Mouse (Mus musculus) natural killer cell, adult 2 months (primary cell): ENCODE measurements around the gene Vps29.
"Not testable (repeated sequence)": the region's sequence is repeated elsewhere in the genome, so short reads cannot be mapped to it uniquely, and the experiment has no call there.

Experiments used
- DNase-seq, 2 experiments: peaks; one replicate each; pipeline ENCODE4 v3.0.0; 2022; ENCODE audit warnings: low spot score in 2 of 2

Gene Vps29

DNA sequence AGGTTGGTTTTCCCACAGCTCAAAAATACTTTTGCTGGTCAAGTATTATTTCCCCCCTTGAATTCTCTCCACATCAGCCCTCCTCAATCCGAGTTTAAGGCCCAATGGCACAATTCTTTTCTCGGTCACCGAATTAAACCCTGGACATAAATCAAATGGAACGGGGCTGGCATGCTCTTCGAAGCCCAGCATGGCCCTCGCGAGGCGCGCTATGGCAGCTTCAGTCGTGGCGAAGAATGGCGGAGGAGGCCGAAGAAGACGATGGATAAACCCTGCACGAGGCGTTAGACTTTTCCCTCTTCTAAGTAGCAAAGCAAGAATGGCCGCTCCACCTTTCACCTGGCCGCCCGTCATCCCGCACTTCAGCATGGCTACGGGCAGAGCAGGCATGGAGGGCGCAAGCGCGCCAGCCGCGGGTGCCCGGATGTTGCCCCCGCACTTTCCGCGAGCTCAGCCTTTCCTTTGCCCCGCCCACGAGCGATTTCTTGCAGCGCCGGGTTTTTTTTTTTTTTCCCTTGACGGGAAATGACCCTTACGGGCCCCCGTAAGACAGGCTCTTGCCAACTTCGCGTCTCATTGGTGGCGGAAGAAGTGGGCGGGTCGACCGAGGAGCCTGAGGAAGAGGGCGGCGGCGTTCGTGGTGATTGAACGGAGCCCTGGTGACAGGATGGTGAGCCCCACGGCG is at the start of gene Vps29, which contains the start of gene Rad9b:
TSS of gene Vps29 (plus strand) at position 563 of the 685 bp plus-strand sequence.
TSS of gene Rad9b (minus strand) at position 427 of the 685 bp plus-strand sequence.
- DNase-seq: peak; percentile 97 to 98

DNA sequence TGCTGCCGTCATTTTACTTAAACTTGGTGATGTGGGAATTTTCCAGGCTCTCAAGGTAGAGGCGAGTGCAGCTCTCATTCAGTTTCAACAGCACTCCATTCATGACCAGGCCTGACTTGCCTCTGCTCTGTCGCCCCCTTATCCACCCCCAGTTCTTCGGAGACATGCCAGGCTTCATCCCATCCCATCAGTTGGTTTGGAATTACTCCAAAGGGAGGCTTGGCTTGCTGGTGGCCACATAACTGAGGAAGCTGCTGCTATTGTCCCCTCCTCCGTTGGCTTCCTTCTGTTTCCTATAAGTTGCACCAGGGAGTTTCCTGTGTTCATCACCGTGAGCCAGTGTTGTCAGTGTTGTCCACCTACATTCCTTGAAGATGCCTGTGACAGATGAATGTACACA is 49.6 kb upstream of the Vps29 start:
- DNase-seq: no peak

DNA sequence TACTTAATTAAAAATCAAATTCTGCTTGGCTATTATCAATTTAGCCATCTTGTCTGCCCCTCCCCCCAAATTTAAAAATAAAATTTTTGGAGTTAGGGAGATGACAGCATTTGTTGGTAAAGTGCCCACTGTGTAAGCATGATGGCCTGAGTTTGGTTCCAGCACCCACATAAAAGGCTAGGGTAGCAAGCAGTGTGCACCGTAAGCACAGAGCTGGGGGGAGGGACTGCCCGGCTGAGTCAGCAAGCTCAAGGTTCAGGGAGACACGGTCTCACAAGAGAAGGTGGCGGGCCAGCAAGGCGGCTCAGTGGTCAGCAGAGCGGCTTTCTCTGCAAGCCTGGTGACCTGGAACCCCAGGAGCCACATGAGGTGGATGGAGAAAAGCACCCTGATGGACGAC is 48.7 kb upstream of the Vps29 start:
- peak; percentile 35 to 49 for DNase-seq

DNA sequence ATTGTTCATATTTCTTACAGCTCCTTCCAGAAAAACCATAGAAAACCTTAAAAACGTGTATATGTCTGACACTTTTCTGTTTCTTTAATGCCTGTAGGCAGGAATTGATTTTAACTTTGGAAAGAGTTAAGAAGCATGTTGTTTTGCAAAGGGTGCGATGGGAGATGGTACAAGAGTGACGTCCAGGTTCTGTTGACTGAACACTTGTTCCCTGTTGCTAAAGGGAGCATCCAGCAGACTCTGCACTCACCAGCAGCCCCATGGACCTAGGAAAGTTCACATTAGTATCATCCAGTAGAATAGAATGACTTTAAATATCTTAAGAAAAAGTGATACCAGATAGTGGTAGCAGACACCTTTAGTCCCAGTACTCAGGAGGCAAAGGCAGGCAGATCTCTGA is 47.6 kb upstream of the Vps29 start:
- no peak for DNase-seq

DNA sequence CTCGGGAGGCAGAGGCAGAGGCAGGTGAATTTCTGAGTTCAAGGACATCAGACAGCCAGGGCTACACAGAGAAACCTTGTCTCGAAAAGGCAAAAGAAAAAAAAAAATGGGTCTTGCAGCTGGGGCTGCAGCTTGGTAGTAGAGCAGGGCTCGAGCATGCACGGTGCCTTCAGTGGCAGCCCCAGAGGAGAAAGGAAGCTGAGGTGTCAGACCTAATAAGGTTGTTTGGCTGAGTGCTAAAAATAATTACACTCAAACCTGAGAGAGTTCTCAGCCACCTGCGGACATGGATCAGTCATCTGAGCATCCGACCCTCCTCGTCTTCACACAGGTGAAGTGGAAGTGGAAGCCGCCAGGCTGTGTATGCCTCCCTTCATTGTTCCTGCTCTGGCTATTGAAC is 43.5 kb upstream of the Vps29 start:
- DNase-seq: peak in 1 of 2 experiments; percentile 17

DNA sequence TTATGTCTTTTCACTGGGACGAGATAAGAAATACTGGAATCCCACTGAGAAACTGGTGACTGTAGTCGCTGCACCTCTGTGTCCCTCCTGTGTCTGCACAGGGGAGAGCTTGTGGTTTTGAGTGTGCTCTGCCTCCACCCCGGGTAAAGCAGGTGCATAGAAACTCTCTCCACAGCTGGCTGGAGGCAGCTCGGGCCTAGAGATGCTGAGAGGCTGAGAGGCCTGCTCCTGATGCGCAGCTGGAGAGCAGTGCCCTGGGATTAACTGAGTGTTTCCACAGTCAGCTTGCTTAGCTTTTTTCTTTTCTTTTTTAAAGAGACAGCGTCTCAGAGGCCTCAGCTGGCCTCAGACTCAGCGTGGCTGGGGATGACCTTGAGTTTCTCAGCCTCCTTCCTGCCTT is 42.5 kb upstream of the Vps29 start:
- no peak for DNase-seq

DNA sequence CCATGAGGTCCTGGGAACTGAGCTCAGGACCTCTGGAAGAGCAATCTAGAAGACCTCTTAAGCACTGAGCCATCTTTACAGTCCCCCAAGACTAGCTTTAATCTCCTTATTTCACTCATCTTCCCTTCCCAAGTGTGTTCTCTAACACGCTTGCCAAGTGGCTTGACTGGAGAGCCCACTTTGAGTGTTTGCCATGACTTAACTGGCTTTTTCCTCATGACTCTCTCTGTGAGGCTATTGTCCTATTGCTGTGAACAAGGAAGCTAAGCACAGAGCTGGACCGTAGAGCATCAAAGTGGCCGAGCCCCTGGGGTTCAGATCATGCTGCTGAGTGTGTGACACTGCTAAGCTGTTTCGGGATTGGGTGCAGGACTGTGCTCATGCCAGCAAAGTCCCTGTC is 41.8 kb upstream of the Vps29 start:
- DNase-seq: no peak

DNA sequence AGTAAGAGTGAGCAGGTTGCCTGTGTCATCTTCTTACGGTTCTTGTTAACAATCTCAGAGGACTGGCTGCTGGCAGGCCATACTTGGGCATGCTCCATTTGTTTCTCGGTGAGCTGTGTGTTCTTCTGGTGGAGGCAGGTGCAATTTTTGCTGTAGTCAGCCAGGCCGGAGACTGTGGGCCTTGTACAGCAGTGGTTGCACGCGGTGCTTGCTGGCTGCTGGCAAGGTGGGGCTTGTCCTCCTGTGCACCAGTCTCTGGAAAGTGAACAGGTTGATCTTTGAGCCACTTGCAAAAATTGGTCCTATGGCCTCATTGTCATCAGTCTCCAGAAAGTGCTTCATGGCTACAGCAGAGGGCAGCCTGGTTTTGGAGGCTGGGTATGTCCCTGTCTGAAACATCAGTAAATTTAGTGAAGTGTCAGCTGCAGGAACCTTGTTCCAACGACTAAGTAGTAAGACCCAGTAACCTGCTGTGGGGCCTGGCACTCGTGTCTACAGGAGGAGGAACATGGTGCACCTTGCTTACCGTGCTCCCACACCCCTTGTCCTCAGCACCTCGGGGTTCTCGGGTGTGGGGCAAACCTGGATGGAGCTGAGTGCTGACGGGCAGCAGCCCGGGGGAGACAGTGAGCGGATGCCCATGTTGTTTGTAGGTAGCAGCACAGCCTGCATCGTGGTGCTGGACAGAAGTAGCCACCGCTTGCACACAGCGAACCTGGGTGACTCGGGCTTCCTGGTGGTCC is 41.1 kb upstream of the Vps29 start:
- DNase-seq: no peak

DNA sequence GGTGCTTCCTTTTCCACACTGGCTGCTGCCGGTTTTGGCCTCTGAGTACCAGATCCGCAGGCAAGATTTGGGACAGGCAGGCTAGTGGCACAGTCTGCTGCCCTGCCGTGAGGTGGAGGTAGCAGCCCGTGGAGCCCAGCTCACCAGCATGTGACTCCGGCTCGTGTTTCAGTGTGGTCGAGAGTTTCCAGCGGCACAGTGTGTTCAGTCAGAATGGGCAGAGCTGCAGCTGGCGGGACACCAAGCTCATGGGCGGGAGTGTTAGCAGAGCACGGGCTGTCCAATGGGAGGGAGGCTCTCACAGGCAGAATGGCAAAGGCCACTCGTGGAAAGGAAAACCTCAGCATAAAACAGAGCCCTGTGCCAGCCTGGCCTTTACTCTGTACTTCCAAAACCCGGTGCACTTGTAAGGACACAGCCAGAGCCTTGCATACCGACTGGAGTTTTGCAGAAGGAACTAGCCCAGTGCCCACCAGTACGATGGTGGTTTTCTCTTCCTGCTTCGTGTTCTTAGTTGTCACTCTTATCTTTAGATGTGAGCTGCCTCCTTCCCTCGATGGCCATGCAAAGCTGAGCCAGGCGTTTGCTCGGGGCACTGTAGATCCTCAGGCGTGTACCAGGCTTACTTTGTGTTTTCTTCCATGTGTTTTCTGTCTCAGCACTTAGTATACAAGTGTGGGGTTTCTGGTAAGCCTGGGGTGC is 39.1 kb upstream of the Vps29 start:
- peak; percentile 83 to 85 for DNase-seq

DNA sequence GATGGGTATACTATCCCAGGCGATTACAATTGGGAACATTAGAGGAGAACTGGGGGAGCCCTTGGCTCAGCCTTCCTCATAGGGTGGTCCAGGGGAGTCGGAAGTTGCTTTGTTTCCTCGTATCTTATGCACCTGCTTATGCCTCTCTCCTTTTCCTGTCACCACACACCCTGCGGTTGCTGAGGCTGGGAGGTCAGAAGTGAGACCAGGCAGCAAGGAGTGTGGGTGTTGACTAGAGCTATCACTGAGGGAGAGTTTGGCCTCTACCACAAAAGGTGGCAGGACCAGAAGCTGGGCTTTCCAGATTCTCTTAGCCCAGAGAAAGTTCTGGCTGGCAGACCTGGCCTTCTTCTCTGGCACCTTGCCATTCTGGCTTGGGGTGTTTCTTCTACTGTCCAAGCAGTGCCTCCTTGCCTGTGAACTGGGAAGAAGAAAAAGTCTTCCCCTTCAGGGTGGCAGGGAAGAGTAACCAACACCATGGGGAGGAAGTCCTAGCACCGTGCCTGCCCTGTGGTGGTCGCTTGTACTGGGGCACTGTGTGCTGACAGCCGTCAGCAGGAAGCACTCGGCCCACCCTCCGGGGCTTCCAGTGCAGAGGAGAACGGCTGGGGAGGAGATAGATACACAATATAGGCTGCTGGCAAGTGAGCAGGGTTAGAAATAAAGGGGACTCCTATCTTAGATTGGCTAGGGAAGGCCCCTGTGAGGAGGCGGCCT is 36.7 kb upstream of the Vps29 start:
- DNase-seq: peak; percentile 28 to 55

DNA sequence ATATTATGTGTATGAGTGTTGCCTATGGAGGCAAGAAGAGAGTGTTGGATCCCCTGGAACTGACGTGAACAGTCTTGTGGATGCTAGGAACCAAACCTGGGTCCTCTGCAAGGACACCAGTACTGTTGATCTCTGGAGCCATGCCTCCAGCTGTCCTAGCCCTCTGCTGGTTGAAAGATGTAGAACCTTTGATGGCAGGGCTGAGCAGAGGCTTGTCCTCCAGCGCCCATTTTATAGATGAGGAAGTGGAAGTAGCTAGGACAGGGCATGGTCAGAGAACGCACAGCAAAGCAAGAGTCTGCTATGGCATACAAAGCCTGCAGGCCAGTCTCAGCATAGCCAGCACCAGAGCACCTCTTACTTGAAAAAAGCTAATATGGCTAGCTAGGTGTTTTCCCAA is 36.1 kb upstream of the Vps29 start:
- peak; percentile 60 to 79 for DNase-seq

DNA sequence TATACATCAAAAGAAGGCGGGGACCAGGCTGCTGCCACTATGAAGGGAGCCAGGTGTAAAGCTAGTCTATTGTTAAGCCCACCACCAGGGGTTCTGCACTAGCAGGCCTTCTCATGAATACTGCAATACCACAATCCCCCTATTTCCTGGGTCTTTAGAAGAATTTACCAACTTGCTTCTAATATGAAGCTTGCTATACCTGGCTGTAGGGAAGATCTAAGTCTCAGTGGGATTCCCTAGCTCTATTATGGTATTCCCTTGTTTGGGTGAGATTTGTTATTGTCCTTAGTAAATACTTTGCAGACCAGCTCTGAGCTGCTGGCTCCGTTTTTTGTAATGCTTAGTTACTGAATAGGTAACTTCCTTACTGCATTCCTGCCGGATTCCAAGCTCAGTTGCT is 35.2 kb upstream of the Vps29 start:
- not testable (repeated sequence) for DNase-seq

DNA sequence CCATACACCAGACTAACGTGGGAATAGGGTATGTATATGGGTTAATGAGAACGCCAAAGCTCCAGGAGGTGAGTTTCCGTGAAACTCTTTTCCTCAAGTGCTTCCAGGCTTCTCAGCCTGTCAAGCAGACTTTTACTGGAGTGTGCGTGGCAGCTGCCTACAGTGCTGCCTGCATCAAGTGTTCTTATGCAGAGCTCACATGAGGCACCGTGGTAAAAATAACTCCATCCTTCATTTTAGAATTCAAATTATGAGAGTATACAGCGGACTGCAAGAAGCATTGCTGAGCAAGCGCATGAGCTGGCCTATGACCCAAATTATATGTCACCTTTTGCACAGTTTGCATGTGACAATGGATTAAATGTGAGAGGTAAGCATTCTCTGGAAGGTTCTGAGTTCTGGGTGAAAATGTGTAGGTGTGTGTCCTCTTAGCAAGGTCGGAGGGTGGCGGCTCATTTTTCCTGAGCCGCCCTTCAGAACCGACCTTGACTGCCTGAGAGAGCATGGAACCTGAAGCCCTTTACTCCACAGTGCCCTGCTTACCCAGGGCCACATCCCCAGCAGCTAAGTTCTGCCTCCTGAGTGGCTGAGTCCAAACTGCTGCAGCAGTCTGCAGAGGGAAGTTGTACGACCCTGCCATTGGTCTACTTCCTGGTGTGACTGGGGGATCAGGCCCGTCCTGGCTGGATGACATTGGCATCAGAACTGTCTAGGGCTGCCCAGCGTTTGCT is 34.5 kb upstream of the Vps29 start:
- DNase-seq: no peak

DNA sequence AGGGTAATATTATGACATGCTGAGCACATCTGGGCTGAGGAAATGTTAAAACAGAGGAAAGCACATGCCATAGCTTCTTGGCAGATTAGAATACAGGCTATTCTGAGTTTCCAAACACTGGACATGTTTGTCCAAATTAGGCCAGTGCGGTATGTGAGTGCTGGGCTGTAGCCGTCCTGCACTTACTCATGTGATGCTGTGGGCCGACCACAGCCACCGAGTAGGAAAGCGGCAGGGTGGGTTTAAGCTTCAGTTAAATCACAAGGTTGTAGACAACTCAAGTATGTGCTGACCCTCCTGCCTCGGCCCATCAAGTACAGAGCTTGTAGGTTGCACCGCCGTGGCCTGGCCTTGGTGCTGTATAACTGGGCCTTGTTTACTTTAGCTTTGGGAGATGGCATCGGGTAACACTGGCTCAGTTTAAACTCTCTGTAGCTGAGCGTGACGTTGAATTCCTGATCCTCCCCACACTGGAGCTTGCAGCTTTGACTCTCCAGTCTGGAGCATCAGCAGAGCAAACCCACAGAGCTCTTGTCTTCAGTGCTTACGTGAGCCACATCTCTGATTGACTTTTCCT is 33.9 kb upstream of the Vps29 start:
- no peak for DNase-seq

DNA sequence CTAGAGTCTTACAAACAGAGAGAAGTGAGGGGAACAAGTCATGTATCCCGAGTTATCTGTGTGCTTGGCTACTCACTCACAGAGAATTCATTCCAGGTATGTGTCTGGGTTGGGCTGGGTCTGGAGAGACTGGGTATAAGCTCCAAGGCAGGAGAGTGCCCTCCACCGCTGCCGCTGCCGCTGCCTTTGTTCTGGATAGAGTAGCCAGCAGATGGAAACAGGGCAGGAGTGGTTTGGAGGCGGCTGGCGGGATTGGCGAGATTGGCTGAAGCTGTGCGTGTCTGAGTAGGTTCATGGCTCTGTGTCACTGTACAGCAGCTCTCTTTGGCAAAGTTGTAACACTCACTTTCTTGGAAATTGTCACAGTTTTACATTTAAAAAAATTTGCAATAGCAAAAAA is 30.6 kb upstream of the Vps29 start:
- DNase-seq: no peak

DNA sequence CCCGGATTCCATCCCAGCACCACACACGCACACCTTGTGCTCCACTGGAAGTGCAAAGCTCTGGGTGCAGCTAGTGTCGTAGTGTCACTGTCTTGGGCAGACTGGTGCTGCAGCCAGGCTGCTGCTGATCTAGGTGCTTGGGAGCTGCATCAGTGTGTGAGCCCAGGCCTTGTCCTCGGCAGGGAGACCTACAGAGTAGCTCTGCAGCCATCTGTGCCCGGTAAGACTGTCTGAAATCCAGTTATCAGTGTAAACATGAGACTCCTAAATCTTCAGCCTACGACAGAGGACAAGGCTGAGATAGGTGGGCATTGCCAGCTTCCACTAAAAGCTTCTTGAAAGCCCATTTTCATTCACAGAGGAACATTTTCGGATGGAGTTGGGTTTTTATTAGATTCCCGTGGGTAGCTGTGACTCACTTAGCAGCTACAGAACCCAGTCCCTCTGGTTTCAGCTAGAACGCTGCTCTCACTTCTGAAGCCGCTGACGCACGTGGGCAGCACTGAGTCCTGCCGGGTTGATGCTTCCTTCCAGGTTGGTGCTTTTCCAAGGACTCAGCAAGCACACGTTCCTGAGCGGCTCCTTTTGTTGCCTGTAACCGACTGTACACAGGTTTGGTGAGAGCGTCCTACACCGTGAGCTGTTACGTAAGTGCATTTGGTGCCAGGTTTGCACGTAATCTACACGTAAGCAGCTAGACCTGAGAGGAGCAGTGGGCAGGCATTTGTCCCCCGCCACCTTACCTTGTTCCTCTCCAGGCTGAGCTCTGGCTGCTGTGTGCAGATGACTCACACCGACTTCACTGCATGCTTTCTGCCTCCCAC is 29.3 kb upstream of the Vps29 start:
- no peak for DNase-seq

DNA sequence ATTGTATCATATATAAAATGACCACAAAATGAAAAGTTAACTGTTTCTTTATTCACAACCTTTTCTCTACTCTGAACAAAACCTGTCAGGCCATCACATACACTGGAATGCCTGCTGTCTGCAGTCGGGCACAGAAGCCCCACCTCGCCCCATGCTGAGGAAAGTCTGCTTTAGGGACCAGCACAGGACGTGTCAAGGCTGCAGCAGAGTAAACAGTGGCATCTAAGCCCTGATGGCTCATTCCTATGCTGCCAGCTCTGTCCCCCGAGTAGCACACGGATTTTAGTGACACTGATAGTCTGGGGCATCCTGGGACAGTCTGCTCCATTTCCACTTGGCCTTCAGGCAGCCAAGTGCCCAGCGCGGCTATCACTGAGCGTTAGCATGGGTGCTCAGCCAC is 28.7 kb upstream of the Vps29 start:
- no peak for DNase-seq

DNA sequence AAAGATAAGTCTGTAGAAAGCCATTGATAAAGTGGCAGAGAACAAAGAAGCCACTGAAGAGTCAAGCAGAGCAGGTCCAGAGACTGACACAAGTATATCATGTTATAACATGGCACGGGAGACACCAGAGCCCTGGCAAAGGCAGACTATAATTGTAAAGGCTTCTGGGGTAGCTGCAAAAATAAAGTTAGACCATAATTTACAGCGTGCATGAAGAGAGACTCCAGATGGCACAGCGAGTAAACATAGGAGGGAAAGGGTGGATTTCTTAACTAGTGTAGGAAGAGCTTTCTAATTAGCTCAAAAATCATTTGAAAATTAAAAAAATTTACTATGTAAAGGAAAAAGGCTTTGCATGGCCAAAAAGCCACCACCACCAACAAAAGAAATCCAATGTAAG is 26.9 kb upstream of the Vps29 start:
- no peak for DNase-seq

DNA sequence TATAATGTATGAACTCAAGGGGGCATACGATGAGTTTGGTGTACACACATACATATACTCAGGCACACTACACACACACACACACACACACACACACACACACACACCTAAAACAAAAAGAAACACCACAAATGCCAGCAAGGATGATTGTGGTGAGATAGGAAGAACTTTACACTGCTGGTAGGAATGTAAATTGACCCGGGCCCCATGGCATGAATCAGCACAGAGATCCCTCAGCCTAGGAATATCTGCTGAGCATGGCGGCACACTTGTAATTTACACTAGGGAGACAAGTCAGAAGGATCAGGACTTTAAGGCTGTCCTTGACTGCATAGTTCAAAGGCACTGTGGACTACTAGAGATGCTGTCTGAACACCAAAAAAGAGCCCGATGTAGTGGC is 23.9 kb upstream of the Vps29 start:
- no peak for DNase-seq

DNA sequence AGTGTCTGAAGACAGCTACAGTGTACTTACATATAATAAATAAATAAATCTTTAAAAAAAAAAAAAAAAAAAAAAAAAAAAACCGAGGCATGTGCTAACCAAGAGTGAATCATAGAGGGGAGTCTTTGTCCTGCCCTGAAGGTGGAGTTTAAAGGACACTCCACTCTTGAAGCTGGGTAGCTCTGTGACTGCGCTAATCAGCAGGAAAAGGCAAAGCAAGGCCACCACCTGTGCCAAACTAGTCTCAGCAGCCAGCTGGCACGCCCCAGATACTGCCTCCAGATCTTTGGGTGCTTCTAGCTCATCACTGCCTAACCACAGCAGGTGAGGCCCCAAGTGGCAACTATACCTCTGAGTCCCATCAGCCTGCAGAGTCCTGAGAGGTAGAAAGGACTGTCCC is 19.5 kb upstream of the Vps29 start:
- DNase-seq: no peak
